Comparison of ENCODE assay signal across 16 mouse cellular contexts in genomic region chr7:143355831-143356230, GRCm38 (mm10).
"Had no signal": no experiment of that assay in that cellular context is flagged by ENCODE, and none has a peak within 500 bp of the region (broad histone marks: within the 10 kb centered on the region; RNA-seq: fewer than 3 reads in every experiment).

No protein-coding gene starts in this region.

- H3K9ac ChIP-seq: limb, embryonic 15.5 days; liver, embryonic 12.5 days; lung, embryonic 14.5 days; neural tube, embryonic 12.5 days; stomach, embryonic 15.5 days had no signal

- H3K27ac ChIP-seq: limb, embryonic 15.5 days; liver, embryonic 12.5 days; midbrain, embryonic 10.5 days; neural tube, embryonic 12.5 days; stomach, embryonic 15.5 days had no signal

- H3K36me3 ChIP-seq: limb, embryonic 15.5 days; liver, embryonic 12.5 days; midbrain, embryonic 10.5 days; neural tube, embryonic 12.5 days; stomach, embryonic 15.5 days had no signal

- H3K4me3 ChIP-seq: limb, embryonic 15.5 days; liver, embryonic 12.5 days; midbrain, embryonic 10.5 days; neural tube, embryonic 12.5 days; stomach, embryonic 15.5 days had no signal

- H3K9me3 ChIP-seq: limb, embryonic 15.5 days; liver, embryonic 12.5 days; midbrain, embryonic 10.5 days; neural tube, embryonic 12.5 days; stomach, embryonic 15.5 days had no signal

- DNase-seq: kidney, postnatal 25 days; layer of hippocampus, adult 9-11 months; layer of hippocampus, postnatal 36 days; lung, embryonic 14.5 days; lung, postnatal 10 days; lung, postnatal 4 days; midbrain, embryonic 14.5 days; right cerebral cortex, postnatal 4 days; spleen, adult 18-20 months; thymus, adult 2 months; thymus, postnatal 25 days had no signal

- H3K4me1 ChIP-seq: liver, embryonic 12.5 days; neural tube, embryonic 12.5 days had no signal

- ATAC-seq: liver, embryonic 12.5 days had no signal

- H3K4me2 ChIP-seq: limb, embryonic 15.5 days; liver, embryonic 12.5 days; lung, embryonic 14.5 days; neural tube, embryonic 12.5 days; stomach, embryonic 15.5 days had no signal

- H3K27me3 ChIP-seq: limb, embryonic 15.5 days; neural tube, embryonic 12.5 days; stomach, embryonic 15.5 days had no signal
